Mouse (Mus musculus) heart, adult 18-20 months (tissue): Measurements from ENCODE around the gene Cox5a. TPM values are rescaled to one million over a fixed set of nuclear protein-coding genes. Genes with fewer than 3 reads are reported as not detected.

Source experiments
- DNase-seq, 2 experiments: peaks; one replicate each; pipeline ENCODE4 v3.0.0; 2021 to 2022; ENCODE audit warnings: mixed read lengths in 1 of 2
- long read RNA-seq, 2 experiments: library from polyadenylated mRNA; stranded (forward); transcript quantifications; one replicate each; pipeline ENCODE4 v2.0.0; 2021
- total RNA-seq, 2 experiments: library from RNA; stranded (reverse); gene quantifications; 2 replicates each; pipeline ENCODE4 v1.2.3; 2021

Cox5a gene
- total RNA-seq: 1,000 to 10,000 TPM; 2,577 to 2,715 TPM
- long read RNA-seq, experiment 1, transcript Cox5a-201 (5 exons, 645 nt): major isoform, 1,825 of 1,901 reads
- long read RNA-seq, experiment 1, partial matches to known transcripts: 59 of 1,901 reads
- long read RNA-seq, experiment 1, other reads (novel, unspliced or antisense): 17 of 1,901 reads
- long read RNA-seq, experiment 2, transcript Cox5a-201 (5 exons, 645 nt): major isoform, 1,520 of 1,595 reads
- long read RNA-seq, experiment 2, partial matches to known transcripts: 63 of 1,595 reads
- long read RNA-seq, experiment 2, other reads (novel, unspliced or antisense): 12 of 1,595 reads

DNA sequence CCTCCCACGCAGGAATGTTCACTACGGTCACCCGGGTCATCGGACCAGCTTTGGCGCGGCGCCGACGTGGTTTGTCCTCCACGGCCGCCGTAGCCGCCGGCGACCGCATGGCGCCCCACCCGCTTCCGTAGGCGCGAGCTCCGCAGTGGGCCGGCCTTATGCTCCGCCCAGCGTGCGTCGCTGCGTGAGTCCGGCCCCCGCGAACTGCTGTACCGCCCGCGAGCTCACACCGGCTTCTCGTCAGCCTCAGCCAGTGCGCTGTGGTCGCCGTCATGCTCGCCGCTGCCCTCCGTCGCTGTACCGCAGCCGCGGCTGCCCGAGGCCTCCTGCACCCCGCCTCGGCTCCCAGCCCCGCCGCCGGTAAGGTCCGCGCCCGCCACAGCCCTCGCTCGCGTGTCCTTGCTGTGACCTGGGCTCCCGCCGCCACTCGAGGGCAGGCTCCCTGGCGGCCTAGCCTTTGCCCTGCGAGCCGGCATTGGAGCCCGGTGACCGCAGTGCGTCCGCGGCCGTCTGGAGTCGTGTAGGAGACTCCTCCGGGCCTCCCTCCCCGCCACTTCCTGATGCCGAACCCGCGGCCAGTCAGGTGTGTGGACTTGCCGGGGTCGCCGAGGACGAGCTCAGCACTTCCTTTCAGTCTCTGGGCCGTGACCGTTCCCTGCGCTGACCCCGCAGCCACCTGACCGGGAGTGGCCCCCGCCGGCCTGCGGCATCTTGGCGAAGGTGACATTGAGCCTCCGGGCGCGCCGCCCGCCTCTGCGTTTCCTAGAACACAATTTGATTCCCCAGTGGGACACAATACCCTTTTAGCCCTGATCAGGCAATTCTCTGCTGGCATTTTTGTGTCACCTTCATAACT is at the start of gene Cox5a:
Gene Cox5a (plus strand): TSS at position 219 of the 856 bp plus-strand sequence.
- peak; percentile 96 for DNase-seq

DNA sequence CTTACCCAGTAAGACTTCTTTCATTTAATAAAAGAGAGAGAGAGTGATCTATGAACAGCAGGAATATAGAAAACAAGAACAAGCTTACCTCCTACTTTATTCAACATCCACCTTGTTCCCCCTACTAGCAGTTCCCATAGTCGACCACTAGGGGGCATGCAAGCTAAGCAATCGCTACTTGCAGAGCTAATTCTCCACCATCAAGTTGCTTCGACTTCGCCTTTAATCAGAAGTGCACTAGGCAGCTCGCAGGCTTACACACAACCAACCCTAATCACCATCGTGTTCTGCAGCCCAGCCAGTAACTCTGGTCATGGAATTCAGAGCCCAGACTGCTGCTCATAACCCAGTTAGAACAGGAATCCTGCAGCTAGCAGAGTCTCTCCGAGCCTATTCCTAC is 35.3 kb upstream of the Cox5a start:
- peak; percentile 78 to 90 for DNase-seq

DNA sequence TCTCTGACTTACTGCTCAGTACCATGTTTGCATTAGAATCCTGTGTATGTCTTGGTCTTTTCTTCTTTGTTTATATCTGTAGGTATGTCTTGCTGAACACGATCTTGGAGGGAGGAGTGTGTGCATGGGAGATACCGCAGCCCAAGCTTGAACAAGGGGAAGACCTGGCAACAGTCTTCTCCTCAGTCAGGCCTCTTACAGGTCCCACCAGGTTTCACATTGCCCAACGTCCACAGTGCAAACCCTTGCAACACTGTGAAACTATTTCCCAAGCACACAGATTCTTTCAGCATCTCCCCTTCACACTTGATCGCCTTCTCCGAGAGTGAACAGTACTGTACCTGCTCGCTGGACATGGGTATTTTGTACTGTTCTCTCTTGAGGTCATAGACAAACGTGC is 33.3 kb upstream of the Cox5a start:
- no peak for DNase-seq

DNA sequence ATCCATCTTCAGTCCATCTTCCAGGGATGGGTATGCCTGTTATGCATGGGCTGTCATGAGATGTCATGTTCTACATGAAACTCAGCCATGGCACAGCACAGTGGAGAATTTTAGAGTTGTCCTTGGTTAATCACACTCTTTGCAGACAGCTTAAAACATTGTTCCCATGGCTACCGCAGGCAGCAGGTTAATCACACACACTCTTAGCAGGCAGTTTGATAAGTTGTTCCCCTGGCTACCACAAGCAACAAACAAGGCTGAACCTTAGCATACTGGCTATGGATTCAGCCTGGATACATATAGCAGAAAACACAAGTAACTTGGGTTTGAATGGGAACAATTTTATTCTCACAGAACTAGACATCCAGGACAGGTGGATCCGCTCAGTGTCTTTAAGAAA is 27.5 kb upstream of the Cox5a start:
- peak in 1 of 2 experiments; percentile 15 for DNase-seq

DNA sequence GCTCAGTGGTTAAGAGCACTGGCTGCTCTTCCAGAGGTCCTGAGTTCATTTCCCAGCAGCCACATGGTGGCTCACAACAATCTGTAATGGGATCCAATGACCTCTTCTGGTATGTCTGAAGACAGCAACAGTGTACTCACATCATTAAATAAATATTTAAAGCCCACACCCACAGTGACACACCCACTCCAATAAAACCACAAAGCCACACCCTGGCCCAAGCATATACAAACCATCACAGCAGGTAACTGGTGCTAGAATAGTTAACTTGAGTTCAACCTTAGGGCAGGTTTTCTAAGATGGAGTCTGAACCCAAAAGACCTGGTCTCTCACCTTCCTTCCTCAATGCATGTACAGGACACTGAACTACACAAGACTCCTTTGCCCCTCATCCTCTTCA is 26.1 kb upstream of the Cox5a start:
- no peak for DNase-seq

DNA sequence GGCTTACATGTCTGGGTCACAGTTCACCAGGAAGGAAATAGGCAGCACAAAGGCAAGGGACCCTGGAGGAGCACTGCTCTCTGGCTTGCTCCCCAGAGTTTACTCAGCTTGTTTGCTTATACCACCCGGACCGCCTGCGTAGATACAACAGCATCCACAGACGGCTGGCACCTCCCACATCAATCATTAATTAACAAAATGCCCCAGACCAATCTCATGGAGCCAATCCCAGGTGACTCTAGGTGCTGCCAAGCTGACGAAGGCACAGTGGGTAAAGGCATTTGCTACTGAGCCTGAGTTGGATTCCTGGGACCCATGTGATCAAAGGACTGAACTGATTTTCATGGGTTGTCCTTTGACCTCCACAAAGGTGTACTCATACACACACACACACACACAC is 23.8 kb upstream of the Cox5a start:
- DNase-seq: no peak

DNA sequence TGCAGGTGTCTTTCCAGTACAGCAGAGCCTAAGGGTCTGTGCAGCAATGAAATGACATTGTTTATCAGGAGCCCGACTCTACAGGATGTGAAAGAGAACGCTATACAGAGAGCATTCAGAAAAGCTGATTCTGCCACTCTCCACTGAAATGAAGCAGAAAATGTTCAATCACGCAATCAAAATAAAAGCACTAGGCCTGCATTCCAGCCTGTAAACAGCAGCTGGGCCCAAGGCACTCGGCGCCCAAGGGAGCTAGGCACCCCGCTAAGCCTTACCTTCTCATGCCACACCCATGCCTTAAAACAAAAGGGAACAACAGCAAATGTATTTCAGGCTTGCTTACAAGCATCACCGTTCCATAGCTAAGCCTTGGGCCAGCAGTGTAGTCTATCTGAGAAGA is 22.5 kb upstream of the Cox5a start:
- DNase-seq: no peak

DNA sequence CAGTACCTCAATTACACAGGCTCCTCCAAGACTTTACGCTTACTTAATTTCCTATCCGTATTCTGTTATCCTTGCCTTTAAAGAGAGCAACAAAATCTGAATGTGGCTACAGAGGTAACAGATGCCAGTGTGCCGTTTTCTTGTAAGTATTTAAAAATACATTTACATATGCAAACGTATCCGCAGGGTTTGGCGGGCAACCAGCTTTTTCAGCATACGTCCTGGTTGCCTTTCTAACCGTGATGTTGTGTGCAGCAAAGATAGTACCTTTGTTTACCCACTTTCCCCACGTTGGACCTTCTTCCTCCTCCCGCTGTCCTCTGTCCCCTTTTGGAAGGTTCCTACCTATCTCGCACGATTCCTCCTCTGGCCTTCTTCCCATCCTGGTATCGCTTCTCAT is 19.6 kb upstream of the Cox5a start:
- DNase-seq: no peak

DNA sequence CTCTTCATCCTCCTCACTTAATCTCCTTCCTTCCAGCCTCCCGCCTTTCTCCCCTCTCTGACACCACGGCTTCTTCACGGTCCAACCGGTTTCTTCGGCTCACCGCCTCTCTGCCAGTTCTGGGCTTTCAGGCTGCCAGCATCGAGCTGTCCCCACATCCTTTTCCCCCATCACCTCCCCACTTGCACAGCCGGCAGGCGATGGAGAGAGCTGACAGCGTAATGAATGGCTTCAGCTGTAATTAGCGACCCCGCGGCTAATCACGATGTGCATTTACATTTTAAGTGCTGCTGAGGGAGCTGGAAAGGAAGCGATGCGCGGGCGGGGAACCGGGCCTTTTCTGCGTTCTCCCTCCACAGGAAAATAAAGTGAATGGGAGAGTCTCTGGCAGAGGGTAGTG is 19.2 kb upstream of the Cox5a start:
- no peak for DNase-seq

DNA sequence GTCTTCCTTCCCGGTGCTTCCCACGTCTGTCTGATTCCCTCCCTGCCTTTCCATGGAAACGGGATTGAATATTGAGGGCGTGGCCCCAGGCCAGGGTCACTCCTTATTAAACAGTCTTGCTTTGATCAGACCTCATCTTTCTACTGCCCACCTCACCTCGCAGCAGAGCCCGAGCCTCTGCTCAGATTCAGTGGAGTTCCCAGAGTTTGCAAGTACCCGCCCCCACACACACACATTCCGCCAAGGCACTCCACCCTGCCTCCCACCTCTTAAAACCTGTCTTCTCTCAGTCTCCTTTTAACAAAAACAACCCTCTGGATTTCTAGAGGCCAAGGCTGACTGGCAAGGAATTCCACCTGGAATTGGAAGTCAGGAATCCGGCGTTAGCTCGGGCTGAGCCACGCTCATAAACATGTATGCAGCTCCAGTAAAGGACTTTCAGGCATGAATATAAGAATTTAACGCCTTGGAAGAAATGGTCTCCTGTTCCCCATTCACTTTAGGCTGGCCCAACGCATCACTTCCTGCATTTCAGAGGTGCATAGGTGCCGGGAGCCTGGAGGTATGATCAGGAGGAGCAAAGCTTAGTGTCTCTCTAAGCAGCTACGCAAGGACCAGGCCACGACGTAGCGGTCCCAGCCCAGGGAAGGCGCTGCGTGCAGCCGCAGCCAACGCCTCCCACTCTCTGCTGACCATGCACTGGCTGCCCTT is 18.0 kb upstream of the Cox5a start:
- peak; percentile 27 to 31 for DNase-seq

DNA sequence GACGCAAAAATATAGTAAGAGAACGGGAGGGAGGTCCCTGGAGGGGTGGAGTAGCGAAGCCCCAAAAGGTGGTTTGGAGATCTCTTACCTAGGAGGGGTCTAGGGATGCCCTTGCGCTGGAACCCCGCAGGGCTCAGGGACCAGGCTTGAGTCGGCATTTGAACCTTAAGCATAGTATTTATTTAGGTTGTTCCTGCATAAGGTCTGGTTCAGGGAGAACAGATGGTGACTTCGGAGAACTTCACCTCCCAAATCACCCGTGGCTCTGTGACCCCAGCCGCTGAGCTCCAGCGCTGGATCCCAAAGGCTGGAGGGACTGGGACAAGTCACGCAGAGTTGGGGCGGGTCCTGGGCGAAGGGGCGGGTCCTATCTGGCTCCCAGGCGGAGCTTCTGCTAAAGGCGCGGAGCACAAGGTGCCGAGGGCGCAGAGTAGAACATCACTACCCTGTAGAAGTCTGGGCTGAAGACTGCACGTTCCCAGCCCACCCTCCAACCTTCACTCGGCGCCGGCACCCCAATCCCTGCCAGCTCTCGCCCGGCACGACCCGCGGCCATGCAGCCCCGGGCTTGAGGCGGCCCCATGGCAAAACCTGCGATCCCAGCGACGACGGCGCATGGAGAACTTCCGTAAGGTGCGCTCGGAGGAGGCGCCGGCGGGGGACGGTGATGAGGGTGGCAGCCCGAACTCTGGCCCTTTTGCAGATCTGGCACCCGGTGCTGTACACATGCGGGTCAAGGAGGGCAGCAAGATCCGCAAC is 17.3 kb upstream of the Cox5a start, which contains the start of gene Rpp25:
Gene Rpp25 (plus strand): TSS at position 405 of the 759 bp plus-strand sequence.
- peak; percentile 75 to 85 for DNase-seq

DNA sequence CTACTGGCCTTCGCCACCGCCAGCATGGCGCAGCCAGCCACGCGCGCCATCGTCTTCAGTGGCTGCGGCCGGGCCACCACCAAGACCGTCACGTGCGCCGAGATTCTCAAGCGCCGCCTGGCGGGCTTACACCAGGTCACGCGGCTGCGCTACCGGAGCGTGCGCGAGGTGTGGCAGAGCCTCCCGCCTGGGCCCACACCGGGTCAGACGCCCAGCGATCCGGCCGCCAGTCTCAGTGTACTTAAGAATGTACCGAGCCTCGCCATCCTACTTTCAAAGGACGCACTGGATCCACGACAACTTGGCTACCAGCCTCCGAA is 16.7 kb upstream of the Cox5a start:
- peak; percentile 54 to 69 for DNase-seq

DNA sequence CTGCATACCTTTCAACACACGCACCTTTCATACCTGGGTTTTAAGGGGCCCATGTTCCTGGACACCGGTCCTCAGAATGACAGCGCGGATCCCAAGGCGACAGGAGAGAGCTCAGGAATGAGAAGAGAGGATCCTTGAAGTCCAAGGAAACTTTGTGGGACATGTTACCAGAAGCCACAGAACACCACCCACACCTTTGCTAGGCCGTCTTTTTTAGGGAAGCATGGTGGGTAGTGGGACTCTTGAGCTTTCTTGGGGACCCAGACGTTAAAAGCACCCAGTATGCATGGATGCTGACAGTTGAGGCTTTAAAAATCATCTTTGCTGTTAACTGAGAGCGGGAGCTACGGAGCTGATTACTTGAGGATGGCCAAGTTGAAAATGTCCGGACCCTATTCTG is 16.2 kb upstream of the Cox5a start:
- DNase-seq: no peak

DNA sequence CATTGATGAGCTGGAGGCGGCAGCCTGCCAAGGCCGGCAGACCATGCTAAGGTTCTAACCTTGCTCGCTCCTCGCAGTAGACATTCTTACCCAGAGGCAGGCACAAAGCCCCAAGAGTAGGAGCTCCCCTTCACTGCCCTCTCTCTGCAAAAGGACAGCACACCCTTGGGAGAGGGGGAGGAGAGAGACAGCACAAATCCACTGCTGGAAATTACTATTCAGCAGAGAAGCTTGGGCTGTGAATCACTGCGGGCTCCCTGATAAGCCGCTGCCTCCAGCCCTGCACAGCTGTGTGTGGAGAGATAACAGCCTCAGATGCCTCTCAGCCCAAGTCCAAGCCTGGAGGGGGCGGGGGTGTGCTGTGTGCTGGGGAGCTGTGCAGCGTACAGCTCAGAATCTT is 15.4 kb upstream of the Cox5a start:
- DNase-seq: peak; percentile 76 to 88

DNA sequence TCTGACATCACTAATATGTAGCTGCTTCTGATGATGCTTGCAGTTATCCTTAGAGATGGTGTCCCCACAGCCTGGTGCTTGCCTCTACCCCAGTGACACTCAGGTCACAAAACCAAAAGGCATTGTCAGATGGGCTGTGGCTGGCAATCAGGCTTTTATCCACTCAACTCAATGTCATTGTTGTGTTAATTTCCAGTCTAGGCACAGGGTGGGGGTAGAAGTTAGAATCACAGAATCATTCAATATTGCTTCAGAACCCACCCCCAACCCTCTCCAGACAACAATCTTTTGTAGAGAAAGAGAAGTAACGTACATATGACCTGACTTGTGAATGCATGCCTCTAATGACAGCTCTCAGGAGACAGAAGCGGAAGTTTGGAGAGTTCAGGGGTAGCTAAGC is 10.5 kb upstream of the Cox5a start:
- DNase-seq: no peak

DNA sequence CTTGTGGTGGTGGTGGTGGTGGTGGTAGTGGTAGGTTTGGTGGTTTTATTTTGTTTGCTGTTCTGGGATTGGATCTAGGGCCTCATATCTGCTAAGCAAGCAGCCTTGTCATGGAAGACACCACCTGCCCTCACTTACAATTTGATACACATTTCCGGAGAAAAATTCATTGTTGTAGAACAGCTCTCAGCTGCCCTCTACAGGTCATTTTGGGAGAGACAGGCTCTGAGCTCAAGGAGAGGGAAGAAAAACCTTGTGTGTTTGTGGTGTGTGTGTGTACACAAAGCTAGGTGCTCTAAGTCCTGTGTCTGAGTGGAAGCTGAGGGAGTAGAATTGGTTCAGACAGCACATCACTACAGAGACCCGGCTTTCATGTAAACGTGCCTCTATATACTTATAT is 4.0 kb upstream of the Cox5a start:
- peak; percentile 49 to 86 for DNase-seq

DNA sequence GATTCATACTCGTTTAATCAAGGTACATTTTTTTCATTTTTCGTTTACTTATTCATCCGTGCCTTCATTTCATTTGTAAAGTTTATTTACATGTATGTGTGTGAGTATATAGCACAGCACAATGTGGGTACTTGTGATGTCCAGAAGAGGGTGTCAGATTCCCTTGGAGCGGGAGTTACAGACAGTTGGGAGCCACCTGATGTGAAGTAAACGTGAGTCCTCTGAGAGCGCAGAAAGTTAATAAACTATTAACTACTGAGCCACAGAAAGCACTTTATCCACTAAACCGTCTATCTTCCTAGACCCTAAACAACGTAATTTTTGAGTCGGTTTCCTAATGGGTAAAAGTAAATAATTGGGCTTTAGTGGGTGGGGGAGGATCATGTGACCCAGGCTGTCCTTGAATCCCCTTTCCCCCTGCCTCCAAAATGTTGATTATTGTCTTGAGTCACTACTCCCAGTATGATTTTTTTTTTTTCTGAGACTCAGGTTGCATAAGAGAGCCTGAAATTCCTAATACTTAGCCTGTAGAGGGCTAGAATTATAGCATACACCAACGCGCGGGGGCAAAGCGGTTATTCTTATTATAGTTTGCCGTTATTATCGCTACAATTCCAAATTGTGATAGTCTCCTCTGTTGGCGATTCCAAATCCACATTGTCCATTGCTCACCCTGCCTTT is 559 bp upstream of the Cox5a start:
- no peak for DNase-seq

DNA sequence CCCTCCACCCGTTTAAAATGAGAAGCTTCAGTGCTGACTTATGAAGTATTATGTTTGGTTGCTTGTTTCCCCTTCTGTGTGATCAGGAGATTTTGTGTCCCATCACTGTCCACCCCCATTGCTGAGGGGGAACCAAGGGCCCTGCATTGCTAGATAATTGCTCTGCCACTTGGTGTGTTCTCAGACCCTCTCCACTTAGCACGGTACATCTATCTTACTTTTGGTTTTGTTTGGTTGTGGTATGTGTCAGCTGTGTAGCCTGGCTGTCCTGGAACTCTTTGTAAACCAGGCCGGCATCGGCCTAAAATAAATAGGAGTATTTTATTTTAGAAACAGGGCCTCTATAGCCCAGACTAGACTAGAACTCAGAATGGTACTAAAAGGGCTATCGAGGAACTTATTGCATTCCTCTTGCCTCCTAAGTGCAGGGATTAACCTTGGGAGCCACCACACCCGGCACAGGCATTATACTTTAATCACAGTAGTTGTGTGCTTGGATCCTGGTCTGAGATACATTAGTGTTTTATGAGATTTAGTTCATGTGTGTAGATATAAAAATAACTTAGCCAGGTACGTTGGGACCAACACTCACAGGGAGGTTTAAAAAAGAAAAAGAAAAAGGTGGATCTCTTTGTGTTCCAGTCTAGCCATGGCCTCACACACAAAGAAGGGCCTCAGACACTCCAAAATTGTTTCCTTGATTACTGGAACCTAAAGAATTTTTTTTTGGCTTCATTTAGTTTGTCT is 1.2 kb downstream of the Cox5a start:
- DNase-seq: no peak

DNA sequence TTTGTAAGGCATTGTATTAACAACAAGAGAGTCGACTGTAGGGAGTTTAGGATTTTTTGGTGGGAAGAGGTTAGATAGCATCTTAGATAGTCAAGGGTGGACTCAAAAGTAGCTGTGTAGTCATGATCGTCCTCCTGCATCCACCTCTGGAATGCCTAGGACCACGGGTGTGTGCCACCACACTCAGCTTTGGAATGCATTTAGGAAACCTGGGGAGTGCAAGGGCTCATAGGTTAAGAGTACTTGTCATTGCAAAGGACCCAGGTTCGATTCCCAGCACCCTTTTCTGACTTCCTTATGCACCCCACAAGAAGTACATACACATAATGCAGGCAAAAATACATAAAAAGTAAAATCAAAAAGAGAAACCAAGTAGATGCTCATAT is 1.8 kb downstream of the Cox5a start:
- no peak for DNase-seq

DNA sequence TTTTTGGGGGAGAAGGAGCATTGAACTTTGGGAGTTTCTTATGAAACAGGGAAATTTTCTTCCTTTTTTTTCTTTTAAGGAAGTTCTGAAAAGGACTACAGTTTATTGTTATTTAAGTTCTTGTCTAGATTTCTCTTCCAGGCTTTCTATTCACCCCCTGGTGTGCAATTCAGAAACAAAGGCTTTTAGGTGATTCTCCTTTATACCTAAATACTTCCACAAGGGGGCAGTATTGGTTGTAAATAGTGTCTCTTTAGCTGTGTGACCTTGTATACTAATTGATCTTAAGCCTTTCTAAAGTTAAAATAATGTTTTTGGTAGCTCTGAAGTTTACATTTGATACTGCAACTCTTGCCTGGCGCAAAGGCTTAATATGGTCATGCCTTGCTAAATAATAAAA is 2.7 kb downstream of the Cox5a start:
- DNase-seq: peak in 1 of 2 experiments; percentile 69

DNA sequence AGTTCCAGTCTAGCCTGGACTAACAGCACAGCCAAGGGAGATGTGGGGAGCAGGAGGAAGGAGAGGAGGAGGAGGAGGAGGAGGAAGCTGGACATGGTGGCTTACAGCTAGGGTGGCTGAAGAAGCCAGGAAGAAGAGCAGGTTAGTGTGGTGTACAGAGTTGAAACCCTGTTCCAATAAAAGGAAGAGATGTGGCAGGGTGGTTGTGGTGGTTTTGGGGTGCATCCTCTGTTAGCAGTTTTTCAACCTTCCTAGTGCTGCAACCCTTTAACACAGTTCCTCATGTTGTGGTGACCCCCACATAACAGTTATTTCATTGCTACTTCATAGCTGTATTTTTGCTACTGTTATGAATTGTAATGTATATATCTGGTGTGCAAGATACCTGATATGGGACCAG is 3.4 kb downstream of the Cox5a start:
- no peak for DNase-seq
